Mouse (Mus musculus) heart, postnatal 36 days (tissue): ENCODE results near the gene Phf24. TPM values are rescaled to one million over a fixed set of nuclear protein-coding genes. Genes with fewer than 3 reads are reported as not detected.

Experiments
- DNase-seq, 2 experiments: peaks; one replicate each; pipeline ENCODE4 v3.0.0; 2021 to 2022
- intact Hi-C: fragments of 180-260 bp; cut with DNase I; formaldehyde crosslinking; loops from one replicate; pipeline ENCODE4 v1.15.1; 2025
- total RNA-seq, 2 experiments: library from RNA; stranded (reverse); gene quantifications; 2 replicates each; pipeline ENCODE4 v1.2.3; 2021

The Phf24 gene
- total RNA-seq, 2 experiments from 2014 or later, result 5.6 to 8.0 TPM

DNA sequence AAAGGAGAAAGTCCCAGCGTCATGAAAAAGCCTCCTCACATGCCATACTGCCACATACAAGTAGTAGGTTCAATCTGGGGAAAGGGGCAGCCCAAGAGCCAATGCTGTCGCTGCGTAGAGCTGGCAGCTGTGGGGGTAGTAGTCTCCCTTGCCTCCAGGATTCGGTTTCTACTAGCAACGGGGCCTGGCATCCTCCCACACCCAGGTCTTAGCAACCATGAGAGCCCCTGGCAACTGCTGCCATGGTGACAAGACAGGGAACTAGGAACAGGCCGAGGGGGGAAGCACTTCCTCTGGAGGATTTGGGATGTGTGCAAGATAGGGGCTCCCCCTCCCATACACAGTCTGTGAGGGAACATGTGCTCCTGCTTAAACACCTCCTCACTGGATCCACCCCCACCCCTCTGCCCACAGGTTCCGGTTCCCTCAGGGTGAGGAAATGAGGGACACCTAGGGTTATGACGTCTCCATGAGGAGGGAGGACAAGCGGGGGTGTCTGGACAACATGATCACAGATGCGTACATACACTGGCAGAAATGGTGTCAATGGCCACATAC, 30.4 kb downstream of the Phf24 start:
- DNase-seq, result no peak
- intact Hi-C loops, result loop anchor here (1.0 kb wide), 1 partner anchor 70 kb away; no protein-coding TSS in a partner anchor

DNA sequence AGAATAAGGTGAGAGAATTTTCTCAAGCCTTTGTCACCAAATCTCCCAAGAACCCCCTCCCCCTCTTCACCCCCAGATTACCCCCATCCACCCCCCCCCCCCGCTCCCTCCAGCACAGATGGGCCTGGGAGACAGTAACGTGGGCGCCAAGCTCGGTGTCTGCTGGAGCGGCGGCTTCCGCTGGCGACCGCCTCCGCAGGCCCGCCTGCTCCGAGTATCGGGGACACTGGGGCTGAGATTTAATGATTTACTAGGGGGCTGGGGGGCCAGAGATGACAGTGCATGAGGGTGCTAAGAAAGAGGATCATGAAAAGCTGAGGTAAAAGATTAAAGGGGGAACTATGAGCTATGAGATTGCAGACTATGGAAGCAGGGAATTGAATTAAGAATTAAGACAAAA, 32.1 kb downstream of the Phf24 start:
- intact Hi-C loops, result no loop called here

DNA sequence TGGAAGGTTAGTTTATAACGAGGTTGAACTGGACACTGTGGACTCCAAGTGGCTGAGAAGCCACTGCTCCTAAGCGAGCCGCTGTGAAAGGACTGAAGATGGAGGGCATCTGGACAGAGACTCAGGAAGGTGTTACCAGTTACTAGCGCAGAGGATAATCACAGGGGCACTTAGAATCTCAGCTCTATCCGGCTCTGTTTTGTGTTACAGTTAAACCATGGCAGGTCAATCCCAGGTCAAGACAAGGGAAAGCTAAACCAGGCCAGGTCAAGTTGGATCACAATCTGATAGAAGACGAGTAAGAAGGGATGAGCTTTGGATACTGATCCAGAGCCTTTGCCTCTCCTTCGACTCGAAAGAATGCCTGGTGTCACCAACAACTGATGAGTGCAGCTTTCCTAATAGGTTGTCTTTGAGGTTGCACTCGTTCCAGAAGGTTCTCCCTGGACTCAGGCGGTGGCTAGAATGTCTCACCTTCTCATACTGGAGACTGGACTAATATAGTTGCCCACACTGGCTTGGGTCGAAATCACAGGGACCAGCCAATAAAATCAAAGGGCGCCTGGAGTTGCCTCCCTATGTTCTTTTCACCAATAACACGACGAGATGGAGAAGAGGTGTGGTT, 32.7 kb downstream of the Phf24 start:
- intact Hi-C loops, result no loop called here
- no peak for DNase-seq

More for the DNA sequence above, 32.1 kb downstream of the Phf24 start:
- DNase-seq, result no peak

DNA sequence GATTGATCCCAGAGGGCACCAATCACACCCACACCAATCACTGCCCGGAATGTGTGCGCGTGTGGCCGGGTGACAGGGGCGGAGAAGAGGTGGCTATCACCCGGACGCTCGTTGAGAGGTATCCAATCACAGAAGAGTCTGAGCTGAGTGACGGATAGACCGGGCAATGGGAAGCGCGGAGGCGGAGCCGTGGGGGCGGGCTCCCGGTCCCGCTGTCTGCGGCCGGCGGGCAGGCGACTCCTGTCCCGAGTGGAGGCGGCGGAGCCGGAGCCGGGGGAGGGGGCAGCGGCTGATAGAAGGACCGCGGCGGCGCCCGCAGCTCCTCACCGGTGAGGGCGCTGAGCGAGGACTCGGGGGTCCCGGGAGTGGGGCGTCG, 33.2 kb downstream of the Phf24 start, which contains the start of gene Dnajb5:
Gene Dnajb5, plus strand, starts transcription at position 139 of the 376 bp plus-strand sequence.
- intact Hi-C loops, result no loop called here
- peak; percentile 99 for DNase-seq

DNA sequence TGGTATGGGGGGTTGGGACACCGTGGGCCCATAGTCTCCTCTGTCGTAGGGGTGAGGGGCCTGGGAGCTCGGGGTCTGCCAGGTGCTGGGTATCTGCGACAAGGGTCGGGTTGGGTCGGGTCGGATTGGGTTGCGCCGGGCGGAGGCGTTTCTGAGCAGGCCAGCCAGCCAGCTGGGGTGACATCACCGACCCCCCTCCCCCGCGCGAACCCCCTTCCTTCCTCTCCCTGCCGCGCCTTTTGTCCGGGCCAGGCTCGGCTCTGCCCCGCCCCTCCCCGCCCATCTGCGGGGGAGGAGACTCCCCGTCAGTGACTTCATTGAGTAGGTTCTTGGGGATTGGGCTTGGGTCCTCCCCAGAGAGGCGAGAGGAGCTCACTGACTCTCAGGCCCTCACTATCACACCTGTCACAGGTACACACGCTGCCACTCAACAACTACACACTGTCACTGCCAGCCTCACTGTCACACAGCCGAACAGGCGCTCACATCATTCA, 33.7 kb downstream of the Phf24 start:
- intact Hi-C loops, result no loop called here

DNA sequence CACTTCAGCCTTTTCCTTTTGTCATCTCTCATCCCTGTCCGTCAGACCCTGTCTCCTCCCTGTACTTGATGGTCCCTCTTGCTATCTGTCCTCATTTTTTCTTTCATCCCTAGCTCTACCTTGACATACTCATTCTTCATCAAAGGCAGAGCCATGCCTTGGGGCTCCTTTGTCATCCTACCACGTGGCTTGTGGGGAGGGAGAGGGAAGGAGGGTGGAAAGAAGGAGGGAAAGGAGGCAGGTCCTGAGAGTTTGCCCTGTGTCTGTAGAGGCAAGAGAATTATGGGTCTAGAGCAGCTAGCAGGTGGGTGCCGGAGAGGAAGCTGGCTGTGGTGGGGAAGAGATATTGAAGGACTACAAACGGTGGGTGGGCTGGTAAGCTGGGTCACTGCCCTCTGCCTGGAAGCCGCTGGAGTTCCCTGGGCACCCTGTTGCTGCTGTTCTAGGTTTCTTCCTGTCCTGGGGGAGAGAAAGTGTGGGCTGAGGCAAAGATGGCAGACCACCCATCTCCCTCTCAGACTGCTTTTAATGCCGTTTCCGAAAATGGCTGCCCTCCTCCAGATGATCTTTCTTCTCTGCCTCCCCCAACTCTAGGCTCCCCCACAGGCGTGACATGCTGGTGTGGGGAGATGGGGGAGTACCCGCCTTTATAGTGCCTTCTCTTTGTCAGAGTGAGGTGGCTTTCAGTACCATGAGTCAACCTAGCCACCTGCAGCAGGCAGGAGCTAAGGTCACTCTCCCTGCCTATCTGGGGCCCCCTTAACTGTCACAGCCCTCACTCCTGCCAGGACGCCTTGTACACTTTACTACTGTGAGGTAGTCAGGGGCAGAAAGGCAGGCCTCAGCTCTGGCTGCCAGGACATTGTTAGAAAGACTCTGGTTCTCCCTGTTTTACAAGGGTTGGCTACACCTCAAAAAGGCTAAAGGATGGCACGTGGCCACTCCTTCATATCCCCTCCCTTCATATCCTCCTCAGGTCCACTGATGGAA, 35.0 kb downstream of the Phf24 start:
- intact Hi-C loops, result no loop called here
- no peak for DNase-seq

More for the DNA sequence above, 33.7 kb downstream of the Phf24 start:
- DNase-seq, result peak; percentile 86 to 88

DNA sequence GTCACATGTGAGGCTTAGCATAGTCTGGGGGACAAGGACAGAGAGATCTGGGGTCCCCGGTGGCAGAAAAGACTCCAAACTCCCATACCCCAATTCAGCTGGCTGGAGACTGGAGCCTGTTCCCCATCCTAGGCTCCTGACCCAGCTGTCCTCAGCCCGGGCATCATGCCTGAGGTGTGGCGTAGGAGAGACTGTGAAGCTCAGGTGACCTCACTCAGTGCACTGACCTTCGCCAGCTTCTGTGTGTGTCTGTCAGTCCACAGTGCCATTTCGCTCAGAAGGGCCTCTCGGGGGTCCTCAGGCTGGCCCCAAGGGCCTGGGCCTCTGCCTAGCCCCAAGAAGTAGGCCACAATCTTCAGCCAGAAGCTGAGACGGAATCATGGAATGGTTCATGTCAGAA, 36.1 kb downstream of the Phf24 start:
- peak in 1 of 2 experiments; percentile 59 for DNase-seq
- intact Hi-C loops, result no loop called here

DNA sequence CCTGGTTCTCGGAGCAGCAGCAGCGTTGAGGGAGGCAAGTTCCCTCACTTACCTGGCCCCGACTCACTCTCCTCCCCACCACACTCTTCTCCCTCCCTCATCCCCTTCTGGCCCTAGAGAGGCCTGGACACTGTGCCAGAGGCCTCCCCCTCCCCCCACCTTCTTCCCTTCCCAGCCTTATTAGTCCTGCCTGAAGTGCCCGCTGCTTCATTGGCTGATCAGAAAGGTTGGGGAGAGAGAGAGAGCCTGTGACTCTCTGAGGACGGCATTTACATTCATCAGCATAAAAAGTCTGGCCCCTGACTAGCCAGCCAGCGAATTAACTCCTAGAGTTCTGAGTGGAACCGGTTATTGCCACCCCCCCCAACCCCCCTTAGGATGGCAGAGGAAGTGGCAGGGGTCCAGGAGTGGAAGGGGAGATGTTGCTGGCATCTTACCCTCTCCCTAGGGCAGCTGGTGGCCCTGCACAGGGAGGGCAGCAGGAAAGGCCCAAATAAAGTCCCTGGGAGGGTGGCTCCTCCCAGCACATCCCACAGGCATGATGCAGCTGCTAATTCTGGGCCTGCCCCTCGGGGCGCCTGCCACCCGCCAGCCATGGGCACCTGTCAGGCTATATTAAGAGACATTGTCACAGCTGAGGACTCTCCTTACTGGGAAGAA, 37.1 kb downstream of the Phf24 start:
- peak; percentile 59 to 63 for DNase-seq
- intact Hi-C loops, result no loop called here

DNA sequence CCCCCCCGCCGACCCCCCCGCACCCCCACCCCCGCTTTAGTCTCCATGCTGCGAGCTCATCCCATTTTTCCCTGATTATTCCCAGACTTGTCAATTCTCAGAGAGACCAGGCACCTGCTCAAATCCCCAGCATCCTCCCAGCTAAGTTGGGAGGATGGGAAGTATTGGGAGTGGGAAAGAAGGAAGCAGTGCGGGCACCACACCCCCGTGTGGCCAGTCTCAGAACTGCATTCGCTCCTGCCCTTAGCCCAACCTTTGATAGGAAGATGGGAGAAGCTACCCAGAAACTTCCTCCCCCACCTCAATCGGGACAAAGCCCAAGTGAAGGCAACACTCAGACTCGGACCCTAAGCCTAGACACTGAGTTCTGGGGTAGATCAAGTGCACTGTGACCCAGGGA, 37.8 kb downstream of the Phf24 start:
- intact Hi-C loops, result no loop called here

DNA sequence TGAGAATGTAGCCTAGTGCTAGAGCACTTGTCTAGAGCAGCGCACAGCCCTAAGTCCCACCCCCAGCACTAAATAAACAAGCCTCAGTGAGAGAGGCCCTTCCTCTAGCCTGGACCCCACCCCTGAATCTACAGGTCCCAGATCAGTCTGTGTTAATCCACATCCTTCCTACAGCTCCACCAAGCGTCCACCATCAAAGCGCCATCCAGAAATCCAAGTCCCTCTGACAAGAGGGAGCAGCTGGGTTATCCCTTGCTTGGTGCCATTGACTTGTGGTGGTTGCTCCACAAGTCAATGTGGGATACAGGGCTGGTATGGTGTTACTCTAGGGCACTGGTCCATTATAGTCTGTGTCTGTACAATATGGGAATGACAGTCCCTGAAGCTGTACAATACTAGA, 38.7 kb downstream of the Phf24 start:
- intact Hi-C loops, result no loop called here

More for the DNA sequence above, 37.8 kb downstream of the Phf24 start:
- DNase-seq, result peak; percentile 81 to 88

DNA sequence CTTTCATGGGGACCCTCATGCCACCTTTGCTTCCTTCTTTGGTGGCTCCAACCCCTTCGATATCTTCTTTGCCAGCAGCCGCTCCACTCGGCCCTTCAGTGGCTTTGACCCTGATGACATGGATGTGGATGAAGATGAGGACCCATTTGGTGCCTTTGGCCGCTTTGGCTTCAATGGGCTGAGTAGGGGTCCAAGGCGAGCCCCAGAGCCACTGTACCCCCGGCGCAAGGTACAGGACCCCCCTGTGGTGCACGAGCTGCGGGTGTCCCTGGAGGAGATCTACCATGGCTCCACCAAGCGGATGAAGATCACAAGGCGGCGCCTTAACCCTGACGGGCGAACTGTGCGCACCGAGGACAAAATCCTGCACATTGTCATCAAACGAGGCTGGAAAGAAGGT, 40.1 kb downstream of the Phf24 start:
- DNase-seq, result no peak
- intact Hi-C loops, result no loop called here

More for the DNA sequence above, 38.7 kb downstream of the Phf24 start:
- no peak for DNase-seq

DNA sequence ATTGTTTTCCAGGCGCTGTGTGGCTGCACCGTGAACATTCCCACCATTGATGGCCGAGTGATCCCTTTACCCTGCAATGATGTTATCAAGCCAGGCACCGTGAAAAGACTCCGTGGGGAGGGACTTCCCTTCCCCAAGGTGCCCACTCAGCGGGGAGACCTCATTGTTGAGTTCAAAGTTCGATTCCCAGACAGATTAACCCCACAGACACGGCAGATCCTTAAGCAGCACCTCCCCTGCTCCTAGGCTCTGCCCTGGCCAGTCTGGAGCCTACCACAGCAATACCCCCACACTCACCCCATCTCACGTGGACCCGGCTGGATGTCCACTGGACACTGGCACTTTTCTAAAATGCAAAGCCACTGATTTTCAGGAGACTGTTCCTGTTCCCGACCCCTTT, 40.8 kb downstream of the Phf24 start:
- intact Hi-C loops, result no loop called here
- DNase-seq, result no peak

DNA sequence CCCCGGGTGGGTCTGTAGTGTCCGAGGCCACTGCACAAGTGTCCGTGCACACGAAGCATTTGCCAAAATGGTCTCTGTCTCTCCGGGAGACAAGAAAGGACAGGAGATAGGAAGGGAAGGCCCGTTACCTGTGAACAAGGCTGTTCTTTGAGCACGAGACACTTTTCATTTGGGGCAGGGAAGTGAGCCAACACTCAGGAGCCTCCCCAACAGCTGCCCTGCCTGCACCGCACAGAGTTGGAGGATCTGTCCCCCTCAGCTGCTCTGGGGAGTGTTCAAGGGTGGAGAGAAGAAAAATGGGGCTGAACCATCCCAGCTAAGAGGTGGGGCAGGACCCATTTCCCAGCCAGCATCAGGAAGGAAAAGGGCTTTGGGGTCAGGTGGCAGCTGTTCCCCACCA, 41.5 kb downstream of the Phf24 start:
- intact Hi-C loops, result no loop called here
- DNase-seq, result no peak

DNA sequence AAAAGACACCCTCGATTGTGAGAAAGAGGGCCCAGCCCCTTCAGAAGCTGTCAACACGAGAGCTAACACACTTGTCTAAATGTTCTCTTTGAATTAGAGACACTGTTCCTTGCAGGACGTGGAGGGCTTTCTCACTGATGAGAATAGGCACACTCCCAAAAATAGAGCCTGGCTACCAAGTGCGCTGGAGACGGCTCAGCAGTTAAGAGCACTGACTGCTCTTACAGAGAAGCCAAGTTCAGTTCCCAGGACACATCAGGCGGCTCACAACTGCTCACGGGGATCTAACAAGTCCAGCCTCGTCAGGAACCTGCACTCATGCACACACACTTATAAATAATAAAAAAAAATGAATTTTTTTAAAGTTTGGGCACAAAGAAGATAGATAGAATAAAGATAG, 42.5 kb downstream of the Phf24 start:
- DNase-seq, result no peak
- intact Hi-C loops, result no loop called here

DNA sequence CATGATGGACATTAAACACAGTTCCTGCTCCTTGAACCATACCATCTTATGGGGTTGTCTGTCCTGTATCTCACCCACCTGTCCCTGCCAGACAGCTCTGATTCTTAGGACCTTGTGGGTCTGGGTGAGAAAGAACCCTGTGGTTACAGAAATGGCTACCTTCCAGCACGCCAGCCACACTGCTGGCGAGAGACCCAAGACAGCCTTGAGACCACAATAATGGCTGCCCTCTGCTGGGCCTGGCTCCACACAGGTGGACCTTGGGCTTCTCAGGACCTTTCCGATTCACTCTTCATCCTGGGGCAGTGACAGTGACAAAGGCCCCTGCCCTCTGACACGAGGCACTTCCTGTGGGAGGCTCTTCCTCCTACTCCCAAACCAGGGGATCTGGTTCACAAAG, 42.9 kb downstream of the Phf24 start:
- DNase-seq, result no peak

DNA sequence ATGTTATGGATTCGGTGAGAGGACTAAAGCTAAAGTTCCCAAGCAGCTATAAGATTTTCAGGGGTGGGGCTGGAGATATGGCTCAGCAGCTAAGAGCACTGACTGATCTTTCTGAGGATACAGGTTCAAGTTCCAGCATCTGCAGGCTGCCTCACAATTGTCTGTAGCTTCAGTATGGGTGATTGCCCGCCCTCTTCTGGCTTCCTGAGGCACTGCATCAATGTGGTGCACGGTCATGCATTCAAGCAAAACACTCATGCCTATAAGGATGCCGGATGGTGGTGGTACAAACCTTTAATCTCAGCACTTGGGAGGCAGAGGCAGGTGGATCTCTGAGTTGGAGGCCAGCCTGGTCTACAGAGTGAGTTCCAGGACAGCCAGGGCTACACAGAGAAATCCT, 45.1 kb downstream of the Phf24 start:
- DNase-seq, result peak in 1 of 2 experiments; percentile 73
- intact Hi-C loops, result loop anchor here (1.0 kb wide), 1 partner anchor 84 kb away; no protein-coding TSS in a partner anchor

More for the DNA sequence above, 42.9 kb downstream of the Phf24 start:
- intact Hi-C loops, result no loop called here

DNA sequence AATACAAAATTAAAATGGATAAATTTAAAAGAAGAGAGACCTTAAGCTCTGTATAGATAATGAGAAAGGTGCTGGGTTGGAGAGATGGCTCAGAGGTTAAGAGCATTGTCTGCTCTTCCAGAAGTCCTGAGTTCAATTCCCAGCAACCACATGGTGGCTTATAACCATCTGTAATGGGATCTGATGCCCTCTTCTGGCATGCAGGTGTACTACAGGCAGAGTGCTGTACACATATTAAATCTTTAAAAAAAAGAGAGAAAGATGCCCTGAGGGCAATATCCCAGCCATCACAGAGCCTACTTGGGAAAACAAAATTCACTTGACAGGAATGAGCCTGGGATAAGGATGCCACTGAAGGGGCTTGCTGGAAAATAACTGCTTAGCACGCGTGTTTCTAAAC, 47.0 kb downstream of the Phf24 start:
- DNase-seq, result no peak
- intact Hi-C loops, result no loop called here

DNA sequence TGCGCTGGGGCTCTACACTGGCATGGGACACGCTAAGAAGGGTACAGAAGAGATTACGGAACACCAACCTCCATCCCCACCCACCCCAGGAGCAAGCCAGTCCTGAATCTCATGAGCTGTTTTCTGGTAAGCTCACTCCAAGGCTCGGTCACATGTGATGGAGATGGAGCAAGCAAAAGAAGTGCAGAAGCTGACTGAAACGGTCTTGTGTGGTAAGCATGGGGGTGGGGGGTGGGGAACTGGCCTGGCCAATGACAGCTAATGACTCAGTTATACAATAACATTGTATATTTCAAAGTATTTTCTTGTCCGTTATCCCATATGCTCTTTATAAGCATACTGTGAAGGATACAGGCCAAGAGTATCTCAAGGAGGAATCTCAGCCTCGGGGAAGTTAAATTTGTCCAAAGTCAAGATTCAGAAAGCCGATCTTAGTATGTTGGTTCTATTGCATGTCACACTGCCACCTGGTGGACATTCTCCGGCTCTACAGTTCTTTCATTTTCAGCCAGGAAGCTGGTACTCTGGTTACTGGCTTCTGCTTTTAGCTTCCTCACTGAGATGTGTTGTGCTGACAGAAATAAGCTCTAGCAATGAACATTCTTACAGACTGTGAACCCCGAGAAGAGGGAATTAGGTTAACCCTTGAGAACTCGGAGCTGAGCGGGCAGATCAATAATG, 48.7 kb downstream of the Phf24 start:
- intact Hi-C loops, result loop anchor here (1.0 kb wide), 1 partner anchor 88 kb away; no protein-coding TSS in a partner anchor

DNA sequence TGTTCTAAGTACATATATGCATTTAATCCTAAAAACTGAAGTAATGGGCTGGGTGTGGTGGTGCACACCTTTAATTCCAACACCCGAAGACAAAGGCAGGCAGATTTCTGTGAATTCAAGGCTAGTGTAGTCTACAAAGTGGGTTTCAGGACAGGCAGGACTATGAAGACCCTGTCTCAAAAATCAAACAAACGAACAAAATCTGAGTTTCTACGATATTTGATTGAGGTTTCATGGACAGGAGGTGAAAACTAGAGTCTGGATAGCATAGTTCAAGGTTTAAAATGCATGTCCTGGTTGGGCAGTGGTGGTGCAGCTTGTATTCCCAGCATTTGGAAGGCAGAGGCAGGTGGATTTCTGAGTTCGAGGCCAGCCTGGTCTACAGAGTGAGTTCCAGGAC, 52.8 kb downstream of the Phf24 start, which contains the start of gene 1700022I11Rik:
Gene 1700022I11Rik, plus strand, starts transcription at position 301 of the 400 bp plus-strand sequence.
- intact Hi-C loops, result no loop called here
- DNase-seq, result no peak

More for the DNA sequence above, 48.7 kb downstream of the Phf24 start:
- DNase-seq, result no peak

DNA sequence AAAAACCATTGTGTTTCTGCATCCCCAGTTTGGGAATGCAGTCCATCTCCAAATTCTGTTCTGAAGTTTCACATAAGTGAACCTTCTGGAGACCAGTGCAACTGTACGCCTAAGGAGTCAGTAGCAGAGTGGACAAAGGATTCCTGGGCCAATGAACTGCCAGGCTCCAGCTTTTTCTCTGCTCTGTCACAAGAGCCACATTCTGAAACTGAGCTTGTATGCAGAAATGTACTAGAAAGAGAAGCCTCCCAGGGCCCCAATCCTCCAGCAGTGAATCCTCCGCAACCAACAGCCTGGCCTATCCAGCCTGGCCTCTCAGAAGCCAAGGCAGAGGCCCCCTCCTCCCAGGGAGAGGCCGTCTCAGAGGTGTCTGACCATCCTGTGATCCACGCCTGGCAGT, 56.5 kb downstream of the Phf24 start:
- intact Hi-C loops, result no loop called here
- DNase-seq, result no peak
